Mouse (Mus musculus) ovary, adult 2 months (tissue): ENCODE data around the gene Vmn1r77. TPM values are rescaled to one million over a fixed set of nuclear protein-coding genes. Genes with fewer than 3 reads are reported as not detected.

Source experiments
- polyA plus RNA-seq: library from polyadenylated mRNA; depleted of rRNA; stranded (reverse); fragments of >200 nt; gene quantifications from 2 replicates; pipeline ENCODE4 v1.2.3, GENCODE M21; 2012; rRNA removed

The Vmn1r77 gene
- not detected in 2 replicates for polyA plus RNA-seq

GRCm38 (mm10) chr7:12036452-12036851, at the start of gene Vmn1r77:
TSS of gene Vmn1r77 (plus strand) at chr7:12036752.

Other genes with a start within 250 kb of the Vmn1r77 start
- gene Vmn1r74, start 202.8 kb upstream of the Vmn1r77 start, polyA plus RNA-seq: not detected in 2 replicates
- not detected in 2 replicates for gene Vmn1r75, start 162.1 kb upstream of the Vmn1r77 start, polyA plus RNA-seq
- gene Vmn1r76, start 98.5 kb upstream of the Vmn1r77 start, polyA plus RNA-seq: not detected in 2 replicates
- not detected in 2 replicates for gene Vmn1r78, start 113.5 kb downstream of the Vmn1r77 start, polyA plus RNA-seq
- not detected in 2 replicates for gene Vmn1r79, start 134.5 kb downstream of the Vmn1r77 start, polyA plus RNA-seq
- gene Vmn1r80, start 152.5 kb downstream of the Vmn1r77 start, polyA plus RNA-seq: not detected in 2 replicates
- gene Vmn1r81, start 231.5 kb downstream of the Vmn1r77 start, polyA plus RNA-seq: not detected in 2 replicates